Mouse (Mus musculus): ENCODE measurements at regions not wholly inside any gene's neighbourhood (a gene's known extent, or its start where the extent isn't known, plus 50 kb on each side); places are given as distances from the start of the nearest gene placed in this dataset.

DNA sequence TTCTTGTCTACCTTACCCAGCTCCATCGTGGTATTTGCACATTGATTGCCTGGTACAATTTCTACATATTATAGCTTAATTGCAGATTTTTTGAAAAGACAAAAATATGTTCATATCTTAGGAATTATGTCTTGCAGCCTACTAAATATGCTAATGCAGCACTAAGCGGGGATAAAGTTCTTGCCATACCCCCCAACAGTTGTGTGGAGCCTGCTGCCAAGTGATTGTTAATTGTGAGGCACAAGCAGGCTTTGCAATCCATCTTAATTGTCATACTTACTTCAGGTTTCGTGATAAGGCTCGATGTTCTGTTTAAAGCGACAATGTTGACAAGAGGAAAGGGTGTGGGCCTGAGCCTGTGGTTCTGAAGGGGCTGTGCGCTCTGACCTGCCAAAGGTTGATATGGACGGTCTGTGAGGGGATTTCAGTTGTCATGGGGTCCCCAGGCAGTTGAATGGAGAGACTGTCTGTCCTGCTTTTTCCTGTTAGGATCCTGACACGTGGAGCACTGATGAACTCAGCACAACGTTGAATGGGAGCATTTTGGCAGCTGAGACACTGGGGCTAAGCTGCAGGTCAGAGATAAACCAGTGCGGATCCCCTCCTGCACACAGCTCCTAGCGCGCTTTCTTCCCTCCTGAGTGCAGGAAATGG, 54.5 kb upstream of the Zeb2 start:
- H3K4me1 ChIP-seq (ENCODE audit: insufficient read depth, low read length) = no peaks in the 10 kb centered on the region
- no peak overlapping the region for H3K27ac ChIP-seq (ENCODE audit: low read length)
- H3K4me3 ChIP-seq (ENCODE audit: low read length) = no peak overlapping the region
- no peaks in the 10 kb centered on the region for H3K36me3 ChIP-seq (ENCODE audit: insufficient read depth, low read length)
- H3K27me3 ChIP-seq (ENCODE audit: insufficient read depth, low read length) = no peaks in the 10 kb centered on the region
- H3K9ac ChIP-seq (replicated peaks; ENCODE audit: low read length) = no peak overlapping the region
- H3K4me2 ChIP-seq (replicated peaks; ENCODE audit: low read depth, low read length) = no peak overlapping the region
- ATAC-seq (ENCODE audit: low FRiP score, low TSS enrichment) = no peak
- no peaks in the 10 kb centered on the region for H3K9me3 ChIP-seq (ENCODE audit: low read length)
- WGBS = 68% methylated on average over 12 of the region's 12 CpGs

DNA sequence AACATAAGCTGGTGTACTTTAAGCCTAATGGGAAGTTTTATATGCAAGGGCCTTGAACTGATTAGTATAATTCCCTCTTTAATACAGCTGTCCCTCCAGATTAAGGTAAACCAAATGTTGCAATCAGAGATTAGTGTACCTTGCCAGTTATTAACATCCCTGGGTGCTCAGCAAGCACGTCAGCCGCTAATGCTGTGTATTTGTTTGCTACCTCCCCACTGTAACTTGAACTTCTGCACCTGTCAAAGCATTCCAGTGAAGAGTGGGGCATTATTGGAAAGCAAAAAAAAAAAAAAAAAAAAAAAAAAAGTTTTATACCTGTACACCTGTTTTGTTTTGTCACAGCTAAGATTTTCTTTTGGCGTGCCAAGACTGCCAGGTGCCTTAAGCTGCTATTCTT, 53.1 kb upstream of the Zeb2 start:
- Histone ChIP-seq H3K9ac (replicated peaks; ENCODE audit: low read length) (no peak overlapping the region), H3K4me2 (replicated peaks; ENCODE audit: low read depth, low read length) (no peak overlapping the region), H3K27me3 (ENCODE audit: insufficient read depth, low read length) (no peaks in the 10 kb centered on the region), H3K4me3 (ENCODE audit: low read length) (no peak overlapping the region), H3K36me3 (ENCODE audit: insufficient read depth, low read length) (no peaks in the 10 kb centered on the region), H3K27ac (ENCODE audit: low read length) (no peak overlapping the region), H3K9me3 (ENCODE audit: low read length) (no peaks in the 10 kb centered on the region), H3K4me1 (ENCODE audit: insufficient read depth, low read length) (no peaks in the 10 kb centered on the region)
- no peak for ATAC-seq (ENCODE audit: low FRiP score, low TSS enrichment)
- WGBS = 56% methylated on average over 3 of the region's 3 CpGs

DNA sequence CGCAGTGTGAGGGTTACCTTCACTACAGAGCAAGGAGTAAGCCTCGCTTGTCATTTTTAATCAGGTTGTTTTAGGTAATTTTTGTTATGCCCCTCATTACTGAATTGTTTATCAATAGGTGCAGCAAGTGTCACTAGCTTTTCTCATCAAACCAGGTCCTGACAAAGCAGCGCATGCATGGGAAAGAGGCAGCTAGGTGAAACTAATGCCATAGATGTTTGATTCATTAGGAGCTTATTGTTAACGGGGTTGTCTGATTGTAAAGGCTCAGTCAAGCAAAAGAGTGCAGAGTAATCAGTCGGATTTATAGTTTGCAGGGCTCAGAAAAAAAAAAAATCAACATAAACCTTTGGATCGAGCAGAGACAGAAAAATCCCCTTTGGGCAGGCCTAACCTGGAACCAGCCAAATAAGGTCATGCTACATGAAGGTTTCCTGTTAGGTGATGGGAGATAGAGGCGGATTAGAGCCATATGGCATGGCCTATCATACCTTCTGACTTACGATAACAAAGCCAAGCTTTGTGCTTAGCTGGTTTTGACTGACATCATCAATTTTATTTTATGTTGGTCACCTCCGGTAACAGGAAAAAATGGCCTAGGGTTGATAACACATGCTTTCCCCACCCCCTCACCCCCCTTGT, 52.4 kb upstream of the Zeb2 start:
- Histone ChIP-seq H3K36me3 (ENCODE audit: insufficient read depth, low read length) (no peaks in the 10 kb centered on the region), H3K27me3 (ENCODE audit: insufficient read depth, low read length) (no peaks in the 10 kb centered on the region), H3K27ac (ENCODE audit: low read length) (no peak overlapping the region), H3K9ac (replicated peaks; ENCODE audit: low read length) (no peak overlapping the region), H3K4me3 (ENCODE audit: low read length) (no peak overlapping the region), H3K4me2 (replicated peaks; ENCODE audit: low read depth, low read length) (no peak overlapping the region), H3K9me3 (ENCODE audit: low read length) (no peaks in the 10 kb centered on the region), H3K4me1 (ENCODE audit: insufficient read depth, low read length) (no peaks in the 10 kb centered on the region)
- no peak for ATAC-seq (ENCODE audit: low FRiP score, low TSS enrichment)
- WGBS = 52% methylated on average over 9 of the region's 9 CpGs

DNA sequence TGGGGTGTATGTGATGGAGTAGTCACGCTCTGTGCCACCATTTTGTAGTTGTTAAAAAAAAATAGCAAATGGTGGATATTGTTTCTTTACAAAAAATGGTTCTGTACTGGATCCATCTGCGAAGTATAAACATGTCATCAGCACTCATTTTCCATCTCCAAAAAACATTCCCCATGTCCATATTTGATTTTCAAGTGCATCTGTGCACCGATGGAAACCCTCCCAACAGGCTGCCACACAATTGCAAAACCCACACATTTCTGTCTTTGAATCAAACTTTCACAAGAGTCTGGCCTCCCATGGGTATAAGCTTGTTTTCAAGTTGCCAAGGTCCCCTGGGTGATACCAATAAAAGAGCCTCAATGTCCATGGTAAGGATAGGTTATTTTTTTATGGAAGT, 51.4 kb upstream of the Zeb2 start:
- no peak overlapping the region for H3K4me3 ChIP-seq (ENCODE audit: low read length)
- no peaks in the 10 kb centered on the region for H3K4me1 ChIP-seq (ENCODE audit: insufficient read depth, low read length)
- WGBS = 94% methylated on average over 3 of the region's 3 CpGs
- no peak for ATAC-seq (ENCODE audit: low FRiP score, low TSS enrichment)
- H3K36me3 ChIP-seq (ENCODE audit: insufficient read depth, low read length) = no peaks in the 10 kb centered on the region
- no peak overlapping the region for H3K9ac ChIP-seq (replicated peaks; ENCODE audit: low read length)
- no peak overlapping the region for H3K27ac ChIP-seq (ENCODE audit: low read length)
- no peak overlapping the region for H3K4me2 ChIP-seq (replicated peaks; ENCODE audit: low read depth, low read length)
- no peaks in the 10 kb centered on the region for H3K9me3 ChIP-seq (ENCODE audit: low read length)
- no peaks in the 10 kb centered on the region for H3K27me3 ChIP-seq (ENCODE audit: insufficient read depth, low read length)
